Mouse (Mus musculus) MEL (cell line): ENCODE results near the gene Pam16. TPM values are rescaled to one million over a fixed set of nuclear protein-coding genes. Genes with fewer than 3 reads are reported as not detected.

ENCODE experiments used
- DNase-seq: peaks from one replicate; pipeline ENCODE4 v3.0.0; 2011; ENCODE audit warnings: low read depth, low spot score
- H3K27ac ChIP-seq: 2 replicates; pipeline ENCODE4 v1.5.1; 2012; ENCODE audit warnings: low read depth, mild to moderate bottlenecking, control low read depth, low read length, moderate library complexity; ENCODE audit not compliant: control insufficient read depth
- H3K27me3 ChIP-seq, 2 experiments: fragments of 150-350 bp in 1 of 2; sonication (generic) in 1 of 2; 2 replicates each; pipeline ENCODE4 v1.6.1; 2012; ENCODE audit warnings: low read length in 2 of 2, mild to moderate bottlenecking in 2 of 2, improper control_type of control experiment in 1 of 2, moderate library complexity in 1 of 2; ENCODE audit not compliant: insufficient read depth in 2 of 2, control insufficient read depth in 1 of 2
- H3K36me3 ChIP-seq, 2 experiments: 2 replicates each; pipeline ENCODE4 v1.6.1; 2012 to 2014; ENCODE audit warnings: low read length in 2 of 2, improper control_type of control experiment in 1 of 2, inconsistent platforms in 1 of 2, mild to moderate bottlenecking in 1 of 2; ENCODE audit not compliant: insufficient read depth in 2 of 2, control insufficient read depth in 1 of 2
- H3K4me1 ChIP-seq, 2 experiments: fragments of 150-350 bp in 1 of 2; sonication (generic) in 1 of 2; 2 replicates each; pipeline ENCODE4 v1.6.1; 2012; ENCODE audit warnings: low read length in 2 of 2, improper control_type of control experiment in 1 of 2, mild to moderate bottlenecking in 1 of 2; ENCODE audit not compliant: insufficient read depth in 2 of 2, control insufficient read depth in 1 of 2
- H3K4me3 ChIP-seq, 2 experiments: fragments of 150-350 bp in 1 of 2; sonication (generic) in 1 of 2; 2 replicates each; pipeline ENCODE4 v1.5.1; 2012; ENCODE audit warnings: low read depth in 2 of 2, low read length in 2 of 2, mild to moderate bottlenecking in 2 of 2, moderate library complexity in 2 of 2, control low read depth in 1 of 2, improper control_type of control experiment in 1 of 2; ENCODE audit not compliant: control insufficient read depth in 1 of 2, insufficient read depth in 1 of 2
- H3K79me2 ChIP-seq: 2 replicates; pipeline ENCODE4 v1.6.1; 2012; ENCODE audit warnings: mild to moderate bottlenecking, low read length, moderate library complexity; ENCODE audit not compliant: control insufficient read depth, poor library complexity, insufficient read depth
- H3K9ac ChIP-seq: 2 replicates; pipeline ENCODE4 v1.6.1; 2012; ENCODE audit warnings: low read depth, mild to moderate bottlenecking, control low read depth, low read length, moderate library complexity; ENCODE audit not compliant: control insufficient read depth, poor library complexity, severe bottlenecking
- H3K9me3 ChIP-seq: fragments of 150-350 bp; sonication (generic); replicated peaks from 2 replicates; pipeline ENCODE4 v1.6.1; 2012; ENCODE audit warnings: mild to moderate bottlenecking, low read length, improper control_type of control experiment, moderate library complexity; ENCODE audit not compliant: insufficient read depth
- BHLHE40 ChIP-seq: IDR thresholded peaks from 2 replicates; pipeline ENCODE4 v1.6.1; 2012; ENCODE audit warnings: low read depth, mild to moderate bottlenecking, inconsistent platforms, low read length, improper control_type of control experiment, borderline replicate concordance
- CHD2 ChIP-seq: IDR thresholded peaks from 2 replicates; pipeline ENCODE4 v1.6.1; 2011; ENCODE audit warnings: low read length, improper control_type of control experiment
- ELF1 ChIP-seq: IDR thresholded peaks from 2 replicates; pipeline ENCODE4 v1.6.1; 2014; ENCODE audit warnings: low read depth, mild to moderate bottlenecking, inconsistent platforms, low read length, improper control_type of control experiment, moderate library complexity
- ETS1 ChIP-seq: IDR thresholded peaks from 2 replicates; pipeline ENCODE4 v1.6.1; 2012; ENCODE audit warnings: low read depth, mild to moderate bottlenecking, inconsistent platforms, low read length, improper control_type of control experiment, moderate library complexity
- JUND ChIP-seq: IDR thresholded peaks from 2 replicates; pipeline ENCODE4 v1.6.1; 2011; ENCODE audit warnings: low read depth, mild to moderate bottlenecking, improper control_type of control experiment, low read length
- MAFK ChIP-seq: IDR thresholded peaks from 2 replicates; pipeline ENCODE4 v1.6.1; 2011; ENCODE audit warnings: low read depth, mild to moderate bottlenecking, low read length, improper control_type of control experiment, borderline replicate concordance
- MEF2A ChIP-seq: IDR thresholded peaks from 2 replicates; pipeline ENCODE4 v1.6.1; 2014; ENCODE audit warnings: low read depth, mild to moderate bottlenecking, inconsistent platforms, low read length, improper control_type of control experiment; ENCODE audit not compliant: poor library complexity, insufficient replicate concordance, severe bottlenecking; ENCODE audit errors: extremely low read depth
- MXI1 ChIP-seq: IDR thresholded peaks from 2 replicates; pipeline ENCODE4 v1.6.1; 2011; ENCODE audit warnings: mild to moderate bottlenecking, low read depth, low read length, improper control_type of control experiment
- MYC ChIP-seq: IDR thresholded peaks from 2 replicates; pipeline ENCODE4 v1.6.1; 2011; ENCODE audit warnings: low read depth, mild to moderate bottlenecking, low read length, improper control_type of control experiment, moderate library complexity
- POLR2AphosphoS2 ChIP-seq: IDR thresholded peaks from 2 replicates; pipeline ENCODE4 v1.6.1; 2011; ENCODE audit warnings: low read length, improper control_type of control experiment
- RAD21 ChIP-seq: IDR thresholded peaks from 2 replicates; pipeline ENCODE4 v1.6.1; 2011; ENCODE audit warnings: mild to moderate bottlenecking, low read depth, low read length, improper control_type of control experiment
- USF2 ChIP-seq, 2 experiments: IDR thresholded peaks; 2 replicates each; pipeline ENCODE4 v1.6.1; 2011 to 2012; ENCODE audit warnings: improper control_type of control experiment in 2 of 2, low read length in 2 of 2, borderline replicate concordance in 1 of 2, inconsistent platforms in 1 of 2, low read depth in 1 of 2, mild to moderate bottlenecking in 1 of 2; ENCODE audit not compliant: insufficient read depth in 1 of 2
- ZC3H11A ChIP-seq: IDR thresholded peaks from 2 replicates; pipeline ENCODE4 v1.6.1; 2012; ENCODE audit warnings: low read depth, mild to moderate bottlenecking, inconsistent platforms, low read length, improper control_type of control experiment
- ZKSCAN1 ChIP-seq: IDR thresholded peaks from 2 replicates; pipeline ENCODE4 v1.6.1; 2012; ENCODE audit warnings: low read depth, mild to moderate bottlenecking, inconsistent platforms, low read length, improper control_type of control experiment, moderate library complexity
- polyA plus RNA-seq, 2 experiments: library from polyadenylated mRNA; stranded (reverse) in 1 of 2; unstranded in 1 of 2; fragments of >175 nt in 1 of 2; fragments of >200 nt in 1 of 2; gene quantifications; 2 replicates each; pipeline versions ENCODE4 v1.2.1 to v1.2.4; 2012; ENCODE audit warnings: low replicate concordance in 2 of 2, low read depth in 1 of 2; ENCODE audit not compliant: insufficient read length in 2 of 2, insufficient read depth in 1 of 2, missing spikeins in 1 of 2
- total RNA-seq: library from RNA; depleted of rRNA; stranded (reverse); fragments of 300-350 nt; gene quantifications from 2 replicates; pipeline ENCODE4 v1.2.3, GENCODE M21; 2012

The Pam16 gene
- total and polyA plus RNA-seq, 3 experiments = 13.6 to 121 TPM; not detected in 1

DNA sequence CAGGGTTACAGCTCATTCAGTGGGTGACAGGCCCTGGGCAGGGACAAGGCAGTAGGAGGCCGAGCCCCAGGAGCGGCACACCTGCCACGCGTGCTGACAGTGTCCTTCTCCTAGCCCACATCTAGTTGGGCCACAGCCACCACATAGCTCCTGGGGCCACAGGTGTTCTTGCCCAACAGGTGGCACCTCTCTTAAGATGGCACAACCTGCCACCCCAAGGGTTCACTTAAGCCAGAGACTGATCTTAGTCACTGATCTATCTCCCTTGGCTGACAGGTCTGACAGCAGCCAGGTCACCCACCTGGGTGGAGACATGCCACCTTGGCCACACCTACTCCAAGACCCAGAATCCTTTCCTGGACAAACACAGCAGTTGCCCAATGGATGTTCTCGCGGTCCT, 18.1 kb upstream of the Pam16 start:
- Histone ChIP-seq H3K36me3 (peaks cover 0 to 1% of the 10 kb centered on the region in 2 experiments; a peak in 1 of 4 replicates), H3K9me3 (no peaks in the 10 kb centered on the region), H3K4me3 (no peak overlapping the region), H3K79me2 (no peaks in the 10 kb centered on the region), H3K4me1 (no peaks in the 10 kb centered on the region)
- no peak for DNase-seq
- TF ChIP-seq CHD2 (no peak), ZC3H11A (no peak), USF2 (IDR thresholded peaks at IDR 0.05; ENCODE audit: borderline replicate concordance in 1 of 2, insufficient read depth in 1 of 2, low read depth in 1 of 2, low read length in 2 of 2) (no peak), JUND (no peak)
- TF ChIP-seq, all 39 proteins: peak for 0
- Histone ChIP-seq H3K27ac (no peak overlapping the region), H3K9ac (no peak overlapping the region), H3K27me3 (no peaks in the 10 kb centered on the region)

DNA sequence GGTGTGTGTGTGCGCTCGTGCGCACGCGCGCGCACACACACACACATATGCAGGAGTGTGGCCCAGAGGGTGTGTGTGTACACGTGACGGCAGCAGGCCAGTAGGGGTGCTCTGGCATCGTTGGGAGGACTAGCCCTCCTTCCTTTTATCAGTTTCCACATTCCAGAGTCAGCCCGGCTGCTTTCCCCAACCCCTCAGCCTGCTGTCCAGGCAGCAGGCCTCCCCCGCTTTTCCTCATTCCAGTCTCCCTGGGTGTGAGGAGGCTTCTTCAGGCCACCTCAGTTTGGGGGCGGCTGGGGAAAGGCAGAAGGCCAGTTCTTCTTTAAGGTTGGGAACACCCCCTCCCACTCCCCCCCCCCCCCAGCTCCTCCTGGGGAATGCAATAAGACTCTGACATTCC, 17.4 kb upstream of the Pam16 start:
- Histone ChIP-seq H3K27ac (no peak overlapping the region), H3K9me3 (no peaks in the 10 kb centered on the region), H3K36me3 (peaks cover 0 to 1% of the 10 kb centered on the region in 2 experiments; a peak in 1 of 4 replicates), H3K4me3 (no peak overlapping the region), H3K27me3 (no peaks in the 10 kb centered on the region), H3K79me2 (no peaks in the 10 kb centered on the region), H3K9ac (no peak overlapping the region), H3K4me1 (no peaks in the 10 kb centered on the region)
- no peak for DNase-seq
- TF ChIP-seq RAD21 (no peak), BHLHE40 (no peak), ELF1 (no peak), MAFK (no peak), MYC (no peak), ZKSCAN1 (no peak), MEF2A (no peak), POLR2AphosphoS2 (no peak)

DNA sequence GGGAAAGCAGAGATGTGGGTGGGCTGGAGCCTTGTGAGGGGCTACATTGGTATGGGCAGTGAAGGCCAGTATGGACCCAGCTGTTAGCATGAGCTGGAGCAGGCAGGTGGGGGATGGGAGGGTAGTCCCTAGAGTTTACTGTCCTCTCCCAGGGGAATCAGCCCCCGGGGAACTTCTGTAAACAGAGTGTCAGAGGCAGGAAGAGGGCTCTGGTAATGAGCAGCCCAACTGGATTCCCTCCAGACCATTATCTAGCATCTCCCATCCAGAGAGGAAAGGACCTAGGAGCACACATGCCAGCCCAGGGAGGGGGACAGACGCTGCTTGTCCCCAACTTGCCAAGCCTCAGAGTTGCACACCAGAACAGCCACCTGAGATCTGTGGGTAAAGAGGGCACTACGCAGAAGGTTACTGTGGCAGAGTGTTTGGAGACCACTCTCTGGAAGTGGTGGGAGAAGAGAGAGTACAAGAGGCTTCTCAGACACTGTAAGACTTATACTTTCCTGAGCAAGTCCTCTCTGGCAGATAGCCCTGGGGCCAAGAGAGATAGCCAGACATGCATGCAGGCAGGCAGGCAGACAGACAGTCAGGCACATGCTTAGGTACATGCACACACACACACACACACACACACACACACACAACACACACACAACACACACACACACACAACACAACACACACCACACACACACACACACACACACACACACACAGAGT, 16.5 kb upstream of the Pam16 start:
- Histone ChIP-seq H3K4me1 (no peaks in the 10 kb centered on the region), H3K79me2 (no peaks in the 10 kb centered on the region), H3K36me3 (peaks cover 0 to 1% of the 10 kb centered on the region in 2 experiments; a peak in 1 of 4 replicates), H3K27me3 (no peaks in the 10 kb centered on the region), H3K9me3 (no peaks in the 10 kb centered on the region), H3K9ac (no peak overlapping the region), H3K4me3 (no peak overlapping the region), H3K27ac (no peak overlapping the region)
- TF ChIP-seq ETS1 (no peak), MXI1 (no peak), MAFK (no peak), MEF2A (no peak), POLR2AphosphoS2 (no peak)
- DNase-seq = no peak
